Mouse (Mus musculus): Measurements from ENCODE around the gene Ndufs2. TPM values are rescaled to one million over a fixed set of nuclear protein-coding genes. Genes with fewer than 3 reads are reported as not detected.

Ndufs2 gene
- total RNA-seq, 2 experiments from 2014 or later: 1,014 to 1,063 TPM

- peak overlapping the region; percentile 51; the same call in 1 of the 2 replicates for H3K4me3 ChIP-seq
- peak overlapping the region; percentile 48; the same call in 1 of the 2 replicates for H3K27ac ChIP-seq
- DNase-seq: no peak
- intact Hi-C loops (cut with DNase I): loop anchor here (10.0 kb wide), 1 partner anchor 170 kb away; the partner anchor contains the start of gene Cfap126
- TF ChIP-seq CTCF (IDR thresholded peaks at IDR 0.05): no peak
Measured at GRCm38 (mm10) chr1:171284491-171284890, 33.3 kb upstream of the Ndufs2 start.

GRCm38 (mm10) chr1:171283188-171284160, 32.3 kb upstream of the Ndufs2 start:
- intact Hi-C loops (cut with DNase I): loop anchor here (10.0 kb wide), 1 partner anchor 169 kb away; the partner anchor contains the start of gene Cfap126
- no peak for TF ChIP-seq CTCF (IDR thresholded peaks at IDR 0.05)
- H3K27ac ChIP-seq: no peak overlapping the region
- no peak for DNase-seq
- H3K4me3 ChIP-seq: no peak overlapping the region

- Histone ChIP-seq H3K4me3 (peak overlapping the region; percentile 73), H3K27ac (peak overlapping the region; percentile 96)
- no peak for TF ChIP-seq CTCF (IDR thresholded peaks at IDR 0.05)
- intact Hi-C loops (cut with DNase I): loop anchor here (10.0 kb wide), 1 partner anchor 167 kb away; the partner anchor contains the start of gene Cfap126
- DNase-seq: no peak
Measured at GRCm38 (mm10) chr1:171282086-171282805, 31.1 kb upstream of the Ndufs2 start.

GRCm38 (mm10) chr1:171281528-171281923, 30.3 kb upstream of the Ndufs2 start:
- TF ChIP-seq CTCF (IDR thresholded peaks at IDR 0.05): peak; percentile 91
- peak overlapping the region; percentile 96 for H3K27ac ChIP-seq
- peak; percentile 88 for DNase-seq
- peak overlapping the region; percentile 73 for H3K4me3 ChIP-seq
- intact Hi-C loops (cut with DNase I): loop anchor here (10.0 kb wide), 1 partner anchor 167 kb away; the partner anchor contains the start of gene Cfap126

- peak within 1 kb of the TSS; percentile 73 for H3K4me3 ChIP-seq
- TF ChIP-seq CTCF (IDR thresholded peaks at IDR 0.05): no peak
- peak within 1 kb of the TSS; percentile 96 for H3K27ac ChIP-seq
- intact Hi-C loops (cut with DNase I): loop anchor here (10.0 kb wide), 1 partner anchor 166 kb away; the partner anchor contains the start of gene Cfap126
- peak; percentile 91 for DNase-seq
Measured at GRCm38 (mm10) chr1:171280916-171281527, 29.8 kb upstream of the Ndufs2 start, which contains the start of gene Ppox. Ppox (minus strand) TSS chr1:171281186.

- intact Hi-C loops (cut with DNase I): loop anchor here (10.0 kb wide), 1 partner anchor 166 kb away; the partner anchor contains the start of gene Cfap126
- Histone ChIP-seq H3K27ac (peak overlapping the region; percentile 96), H3K4me3 (peak overlapping the region; percentile 73)
- DNase-seq: peak; percentile 31
- no peak for TF ChIP-seq CTCF (IDR thresholded peaks at IDR 0.05)
Measured at GRCm38 (mm10) chr1:171280250-171280915, 29.2 kb upstream of the Ndufs2 start.

GRCm38 (mm10) chr1:171279721-171280120, 28.5 kb upstream of the Ndufs2 start:
- DNase-seq: no peak
- intact Hi-C loops (cut with DNase I): loop anchor here (10.0 kb wide), 1 partner anchor 165 kb away; the partner anchor contains the start of gene Cfap126
- TF ChIP-seq CTCF (IDR thresholded peaks at IDR 0.05): no peak
- H3K27ac ChIP-seq: no peak overlapping the region; the same call in 1 of the 2 replicates
- H3K4me3 ChIP-seq: peak overlapping the region; percentile 73

GRCm38 (mm10) chr1:171279012-171279705, 28.0 kb upstream of the Ndufs2 start:
- intact Hi-C loops (cut with DNase I): no loop called here
- TF ChIP-seq CTCF (IDR thresholded peaks at IDR 0.05): no peak
- Histone ChIP-seq H3K27ac (no peak overlapping the region), H3K4me3 (no peak overlapping the region)
- DNase-seq: no peak

- TF ChIP-seq CTCF (IDR thresholded peaks at IDR 0.05): no peak
- Histone ChIP-seq H3K27ac (no peak overlapping the region), H3K4me3 (no peak overlapping the region)
- DNase-seq: no peak
- intact Hi-C loops (cut with DNase I): no loop called here
Measured at GRCm38 (mm10) chr1:171278436-171278835, 27.2 kb upstream of the Ndufs2 start.

- no peak overlapping the region for H3K27ac ChIP-seq
- no peak for TF ChIP-seq CTCF (IDR thresholded peaks at IDR 0.05)
- intact Hi-C loops (cut with DNase I): no loop called here
- no peak for DNase-seq
- H3K4me3 ChIP-seq: no peak overlapping the region
Measured at GRCm38 (mm10) chr1:171277736-171278135, 26.5 kb upstream of the Ndufs2 start.
